Mouse (Mus musculus) G1E-ER4 (cell line): ENCODE measurements around the gene Ston2. TPM values are rescaled to one million over a fixed set of nuclear protein-coding genes. Genes with fewer than 3 reads are reported as not detected.

ENCODE experiments used
- GATA1 ChIP-seq: IDR thresholded peaks from one replicate; pipeline ENCODE4 v1.8.0; 2012; ENCODE audit warnings: low read length, inconsistent platforms
- polyA plus RNA-seq: library from polyadenylated mRNA; stranded (reverse); fragments of >175 nt; gene quantifications from 2 replicates; pipeline ENCODE4 v1.2.3, GENCODE M21; 2012

Ston2 gene
- polyA plus RNA-seq, 1 experiment, result 33.0 TPM

DNA sequence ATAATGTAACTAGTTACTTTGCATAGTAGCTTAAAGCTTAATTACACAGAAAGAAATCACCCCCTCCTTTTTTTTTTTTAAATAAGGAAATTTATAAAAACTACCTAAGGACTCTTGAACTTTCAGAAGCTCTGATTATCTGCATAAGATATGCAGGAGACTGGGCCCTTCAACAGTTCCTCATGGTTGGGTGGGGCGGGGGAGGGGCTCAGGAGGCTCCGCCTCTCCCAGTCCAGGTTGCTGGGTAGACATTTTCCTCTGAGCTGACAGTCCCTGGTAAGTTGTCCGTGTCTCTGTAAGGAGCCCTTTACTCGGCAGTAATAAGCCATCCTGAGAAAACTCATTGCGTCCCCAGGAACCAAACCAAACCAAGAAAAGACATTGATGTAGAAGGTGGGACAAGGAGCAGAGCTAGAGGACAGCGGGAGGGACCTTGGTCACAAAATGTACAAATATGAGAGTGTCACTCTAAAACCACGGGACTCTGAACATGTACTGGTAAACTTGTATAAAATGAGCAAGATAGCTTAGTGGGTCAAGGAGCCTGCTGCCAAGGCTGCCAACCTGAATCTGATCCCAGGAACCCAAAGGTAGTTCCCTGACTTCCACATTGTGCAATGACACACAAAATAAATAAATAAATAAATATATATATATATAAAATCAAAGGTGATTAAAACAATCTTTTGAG lies 88.6 kb downstream of the Ston2 start:
- TF ChIP-seq GATA1, result no peak

GRCm38 (mm10) chr12:91696231-91696630 lies 92.0 kb downstream of the Ston2 start:
- TF ChIP-seq GATA1, result no peak

- TF ChIP-seq GATA1, result no peak
These were observed 92.4 kb downstream of the Ston2 start for GRCm38 (mm10) chr12:91695761-91696160.

- TF ChIP-seq GATA1, result no peak
These were observed 93.4 kb downstream of the Ston2 start for GRCm38 (mm10) chr12:91694748-91695147.

GRCm38 (mm10) chr12:91693566-91693965 lies 94.6 kb downstream of the Ston2 start:
- no peak for TF ChIP-seq GATA1

DNA sequence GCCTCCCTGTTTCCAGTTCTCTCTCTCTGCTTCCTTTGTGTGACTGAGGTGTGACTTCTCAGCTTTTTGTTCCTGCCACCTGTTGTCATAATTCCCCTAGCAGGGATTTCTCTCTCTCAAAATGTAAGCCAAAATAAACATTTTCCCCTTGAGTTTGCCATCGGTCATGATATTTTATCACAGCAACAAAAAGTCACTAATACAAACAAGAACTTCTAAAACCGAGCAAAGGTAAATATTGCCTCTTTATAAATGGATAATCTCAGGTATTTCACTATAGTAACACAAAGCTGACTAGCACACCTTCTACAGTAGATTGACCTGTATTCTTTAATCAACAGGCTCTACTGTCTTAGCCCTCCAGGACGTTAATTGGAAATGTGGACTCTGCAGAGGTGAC lies 95.2 kb downstream of the Ston2 start:
- no peak for TF ChIP-seq GATA1

- no peak for TF ChIP-seq GATA1
These were observed 102.4 kb downstream of the Ston2 start for GRCm38 (mm10) chr12:91685674-91686290.

- TF ChIP-seq GATA1, result no peak
These were observed 103.3 kb downstream of the Ston2 start for GRCm38 (mm10) chr12:91684840-91685415.

- no peak for TF ChIP-seq GATA1
These were observed 103.9 kb downstream of the Ston2 start for GRCm38 (mm10) chr12:91684101-91684839.

DNA sequence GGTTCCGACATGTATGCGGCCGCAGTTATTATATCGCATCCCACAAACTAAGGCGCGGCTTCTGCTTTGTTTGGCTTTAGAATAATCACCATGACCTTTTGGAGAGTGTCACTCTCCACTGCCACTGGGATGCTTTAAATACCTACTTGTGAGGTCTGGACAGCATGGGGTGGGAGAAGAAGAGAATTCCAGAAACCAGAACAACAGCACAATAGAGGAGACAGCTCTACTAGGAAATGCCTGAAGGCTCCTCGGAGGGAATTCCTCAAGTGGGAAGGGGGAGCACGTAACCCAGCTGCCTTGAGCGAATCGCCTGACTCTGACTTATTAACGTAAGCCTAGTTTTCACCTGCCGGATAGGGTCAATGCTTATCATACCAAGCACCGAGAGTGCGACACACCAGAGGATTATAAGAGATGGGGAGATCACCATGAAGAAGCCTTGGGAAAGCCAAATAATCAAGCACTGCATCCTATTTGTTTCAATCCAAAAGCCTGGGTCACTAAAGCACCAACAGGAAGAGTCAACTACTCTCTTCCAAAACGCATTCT lies 104.6 kb downstream of the Ston2 start:
- no peak for TF ChIP-seq GATA1

DNA sequence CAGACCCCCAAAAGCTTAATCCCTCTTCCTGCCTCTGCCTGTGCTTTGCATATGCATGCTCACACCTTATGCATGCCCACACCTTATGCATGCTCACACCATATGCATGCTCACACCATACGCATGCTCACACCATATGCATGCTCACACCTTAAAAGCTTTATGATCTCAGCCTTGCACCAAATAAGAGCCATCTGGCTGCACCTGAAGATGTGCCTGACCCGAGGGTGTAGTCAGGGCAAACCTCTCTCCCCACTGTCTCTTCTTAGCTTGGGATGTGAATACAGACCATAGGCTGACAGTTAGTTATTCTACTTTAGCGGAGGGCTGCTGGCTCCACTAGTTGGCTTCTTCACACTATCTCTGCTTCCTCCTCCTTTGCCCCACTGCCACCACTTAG lies 105.1 kb downstream of the Ston2 start:
- TF ChIP-seq GATA1, result no peak

DNA sequence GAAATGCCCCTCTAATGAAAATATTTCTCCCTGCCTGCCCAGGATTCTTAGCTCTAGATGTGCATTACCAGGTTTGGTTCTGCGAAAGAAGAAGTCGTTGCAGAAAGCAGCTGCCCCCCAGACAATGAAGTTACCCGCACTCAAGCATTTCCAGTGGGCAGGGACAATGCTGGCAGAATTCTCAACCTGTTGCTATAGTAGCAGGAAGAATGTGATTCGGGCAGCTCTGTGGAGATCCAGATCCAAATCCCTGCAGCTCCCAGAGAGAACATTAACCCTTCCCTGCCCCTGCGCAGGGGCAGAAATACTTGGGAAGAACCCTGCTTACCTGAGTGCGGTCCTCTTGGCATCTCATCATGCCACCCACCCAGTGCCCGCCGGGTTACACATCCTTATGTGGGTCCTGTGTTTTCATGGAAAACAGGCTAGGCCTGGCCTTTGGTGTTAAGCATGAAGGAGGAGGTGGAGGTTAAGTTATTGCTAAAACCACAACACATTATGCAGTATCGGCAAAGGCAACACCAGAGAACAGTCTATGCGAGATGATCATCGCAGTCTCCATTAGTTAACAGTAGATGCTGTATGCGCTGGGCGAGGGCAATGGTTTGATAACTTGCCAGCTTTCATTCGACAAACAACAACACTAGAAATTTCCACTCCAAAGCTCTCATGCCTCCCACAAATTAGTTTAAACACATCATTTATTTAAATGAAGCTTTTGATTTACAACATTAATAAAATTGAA lies 108.7 kb downstream of the Ston2 start:
- TF ChIP-seq GATA1, result no peak

DNA sequence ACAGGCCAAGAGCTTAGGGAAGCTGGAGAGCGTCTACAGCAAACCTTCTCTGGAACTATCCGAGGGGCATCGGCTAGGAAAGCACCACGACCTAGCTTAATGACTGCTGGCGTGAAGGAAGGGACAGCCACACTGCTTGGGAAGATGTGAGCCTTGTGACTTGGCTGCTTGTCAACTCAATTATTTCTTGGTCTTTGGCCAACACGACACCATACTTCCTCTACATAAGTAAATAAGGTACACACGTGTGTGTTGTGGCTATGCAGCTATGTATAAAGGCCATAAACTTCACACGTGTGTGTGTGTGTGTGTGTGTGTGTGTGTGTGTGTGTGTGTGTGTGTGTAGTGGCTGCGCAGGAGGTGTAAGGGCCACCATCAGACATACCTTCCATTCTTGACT lies 112.2 kb downstream of the Ston2 start:
- TF ChIP-seq GATA1, result no peak

DNA sequence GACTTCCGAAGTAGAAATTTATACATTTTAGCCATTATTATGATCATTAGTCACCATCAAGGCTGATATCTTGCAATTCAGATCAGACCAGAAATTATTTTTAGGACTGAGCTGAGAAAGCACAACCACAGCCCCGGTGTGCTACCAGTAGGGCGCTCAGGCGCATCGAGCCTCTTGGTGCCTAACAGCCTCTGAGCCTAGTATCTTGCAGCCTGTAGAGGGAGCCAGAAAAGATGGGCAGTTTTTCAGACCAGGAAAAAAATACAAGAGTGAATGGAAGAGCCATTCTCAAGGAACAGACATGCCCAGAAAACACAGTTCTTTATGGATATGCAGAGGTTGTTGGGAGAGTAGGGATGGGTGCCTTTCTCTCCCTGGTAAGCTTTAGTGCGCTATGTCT lies 115.0 kb downstream of the Ston2 start:
- no peak for TF ChIP-seq GATA1

GRCm38 (mm10) chr12:91672528-91672927 lies 115.7 kb downstream of the Ston2 start:
- no peak for TF ChIP-seq GATA1
